Comparison of ENCODE assay signal across 8 mouse cellular contexts in genomic region chr9:68888670-68889069, GRCm38 (mm10).
A peak's percentile ranks its signal among the peaks of the same experiment; 100 is the strongest.
DNase-seq lines count a peak whose midpoint lies in the region; ATAC-seq and TF ChIP-seq lines count a peak whose summit lies in the region.

No protein-coding gene starts in this region.

- no peak for TF ChIP-seq CTCF in heart, postnatal 0 days (IDR thresholded peaks at IDR 0.05; ENCODE audit: low read depth)

- H3K27ac ChIP-seq in neural tube, embryonic 13.5 days (replicated peaks), result no peak overlapping the region
- no peak overlapping the region for H3K27ac ChIP-seq in heart, postnatal 0 days (ENCODE audit: low read depth)

- DNase-seq in cerebellum, postnatal 14 days, result peak; percentile 56 to 75
- no peak for DNase-seq in cerebellum, adult 8-10 months
- no peak for DNase-seq in neural tube, embryonic 10.5 days (ENCODE audit: extremely low spot score, low spot score)
- DNase-seq in heart, postnatal 0 days (ENCODE audit: low spot score), result peak; percentile 26
- peak; percentile 36 for DNase-seq in layer of hippocampus, adult 9-11 months
- peak; percentile 60 for DNase-seq in ovary, postnatal 14 days (ENCODE audit: low spot score)
- no peak for DNase-seq in embryo, embryonic 9.5 days (ENCODE audit: extremely low spot score)

- peak; percentile 43; the same call in 1 of the 2 replicates for ATAC-seq in neural tube, embryonic 13.5 days (ENCODE audit: low read depth)
- ATAC-seq in heart, postnatal 0 days (ENCODE audit: insufficient read depth, low read depth), result no peak

- no peaks in the 10 kb centered on the region for H3K36me3 ChIP-seq in neural tube, embryonic 13.5 days
- H3K36me3 ChIP-seq in heart, postnatal 0 days (replicated peaks; ENCODE audit: control insufficient read depth, insufficient read depth, low read length), result no peaks in the 10 kb centered on the region

- H3K4me2 ChIP-seq in neural tube, embryonic 13.5 days, result no peak overlapping the region
- no peak overlapping the region for H3K4me2 ChIP-seq in heart, postnatal 0 days (ENCODE audit: low read depth, low read length)

- peaks cover 11% of the 10 kb centered on the region for H3K4me1 ChIP-seq in neural tube, embryonic 13.5 days (replicated peaks)
- peaks cover 15% of the 10 kb centered on the region; the same call in 1 of the 2 replicates for H3K4me1 ChIP-seq in heart, postnatal 0 days (ENCODE audit: control insufficient read depth, insufficient read depth)

- H3K9me3 ChIP-seq in neural tube, embryonic 13.5 days, result no peaks in the 10 kb centered on the region
- H3K9me3 ChIP-seq in heart, postnatal 0 days (replicated peaks; ENCODE audit: control insufficient read depth, low read length), result no peaks in the 10 kb centered on the region

- no peaks in the 10 kb centered on the region for H3K27me3 ChIP-seq in neural tube, embryonic 13.5 days
- H3K27me3 ChIP-seq in heart, postnatal 0 days (ENCODE audit: control insufficient read depth, insufficient read depth, low read length), result no peaks in the 10 kb centered on the region

- TF ChIP-seq EP300 in heart, postnatal 0 days (IDR thresholded peaks at IDR 0.05; ENCODE audit: low read depth), result no peak

- 36% methylated on average over 8 of the region's 8 CpGs for WGBS in neural tube, embryonic 13.5 days
- 49% methylated on average over 8 of the region's 8 CpGs for WGBS in heart, postnatal 0 days

- H3K9ac ChIP-seq in neural tube, embryonic 13.5 days, result no peak overlapping the region
- no peak overlapping the region for H3K9ac ChIP-seq in heart, postnatal 0 days (replicated peaks; ENCODE audit: low read depth, low read length)

- no peak overlapping the region for H3K4me3 ChIP-seq in neural tube, embryonic 13.5 days
- peak overlapping the region; percentile 11; the same call in 1 of the 2 replicates for H3K4me3 ChIP-seq in heart, postnatal 0 days (ENCODE audit: low read depth, low read length)

Comparison
In these comparisons a context has a peak if more than half of its experiments do, and no peak if none do; other contexts are left out.
1. DNase-seq: peak in cerebellum, postnatal 14 days (2 of 2), heart, postnatal 0 days (single experiment), layer of hippocampus, adult 9-11 months (single experiment) and ovary, postnatal 14 days (single experiment); none in cerebellum, adult 8-10 months (single experiment), neural tube, embryonic 10.5 days (single experiment) and embryo, embryonic 9.5 days (single experiment).